Mouse (Mus musculus) telencephalon, adult 2 months (tissue): ENCODE measurements around the gene Sobp.
A peak's percentile ranks its signal among the peaks of the same experiment; 100 is the strongest.

Experiments
- DNase-seq: peaks from one replicate; pipeline ENCODE4 v3.0.0-alpha.2; 2011; ENCODE audit warnings: low read depth, low spot score

Sobp gene

DNA sequence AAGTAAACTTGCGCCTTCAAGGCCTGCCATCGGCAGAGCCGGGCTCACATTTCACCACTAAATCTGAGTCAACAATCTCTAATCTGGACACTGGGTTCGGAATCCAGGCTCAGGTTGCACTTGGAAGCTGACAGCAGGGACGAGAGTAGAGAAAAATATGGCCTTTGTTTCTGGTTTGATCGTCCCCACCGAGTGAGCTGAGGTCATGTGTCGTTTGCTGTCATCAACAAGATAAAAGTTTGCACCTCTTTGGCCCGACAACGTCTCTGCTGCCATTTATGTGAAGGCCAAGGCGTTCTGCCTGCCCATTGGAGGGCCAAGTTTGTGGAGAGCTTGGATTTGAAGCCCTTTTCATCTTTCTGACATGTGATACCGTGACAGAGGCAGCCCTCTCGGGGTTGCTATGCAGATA lies 178.8 kb downstream of the Sobp start:
- DNase-seq: no peak

DNA sequence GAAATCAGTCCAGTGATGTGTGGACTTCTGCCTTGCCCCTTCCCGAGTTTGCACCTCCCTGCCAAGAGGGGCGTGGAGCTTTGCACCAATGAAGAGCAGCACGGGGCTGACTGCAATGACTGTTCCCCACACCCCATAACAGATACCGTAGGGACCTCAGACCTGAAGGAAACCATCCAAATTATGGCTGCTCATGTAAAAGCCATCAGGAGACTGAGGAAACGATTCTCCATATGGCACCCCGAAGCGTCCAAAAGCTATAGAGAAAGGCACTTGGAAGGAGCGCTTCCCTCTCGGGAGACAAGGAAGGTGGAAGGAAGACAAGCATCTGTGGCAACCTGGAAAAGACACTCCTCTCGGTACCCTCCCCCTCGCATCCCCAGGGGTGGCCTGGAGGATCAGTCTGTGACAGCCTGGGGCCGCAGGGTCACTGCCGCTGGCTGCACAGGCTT lies 180.0 kb downstream of the Sobp start:
- DNase-seq: no peak

DNA sequence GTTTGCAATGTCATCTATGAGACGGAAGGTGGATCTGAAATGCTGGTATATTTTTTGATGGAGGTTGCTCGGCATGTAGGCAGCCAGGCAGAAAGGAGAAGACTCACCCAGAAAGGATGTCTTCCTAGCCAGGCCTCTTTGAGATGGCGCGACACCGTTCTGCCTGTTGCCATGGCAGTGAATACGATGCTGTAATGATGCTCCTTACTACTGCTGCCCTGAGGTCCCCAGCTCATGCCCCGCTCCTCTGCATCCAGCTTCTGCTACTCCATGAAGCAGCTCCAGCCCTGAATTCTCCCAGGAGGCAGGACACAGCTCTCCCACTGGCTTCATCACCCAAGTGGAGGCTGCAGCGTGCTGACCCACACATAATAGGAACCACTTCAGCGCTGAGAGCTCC lies 183.3 kb downstream of the Sobp start:
- no peak for DNase-seq

GRCm38 (mm10) chr10:42989910-42990309 lies 184.4 kb downstream of the Sobp start:
- DNase-seq: no peak

- no peak for DNase-seq
Measured at GRCm38 (mm10) chr10:42988627-42989026, 185.7 kb downstream of the Sobp start.

GRCm38 (mm10) chr10:42987594-42988052 lies 186.7 kb downstream of the Sobp start:
- no peak for DNase-seq

GRCm38 (mm10) chr10:42984886-42985285 lies 189.4 kb downstream of the Sobp start:
- DNase-seq: no peak

- DNase-seq: no peak
Measured at GRCm38 (mm10) chr10:42980999-42981757, 193.2 kb downstream of the Sobp start.

- DNase-seq: no peak
Measured at GRCm38 (mm10) chr10:42978346-42978745, 196.0 kb downstream of the Sobp start.

DNA sequence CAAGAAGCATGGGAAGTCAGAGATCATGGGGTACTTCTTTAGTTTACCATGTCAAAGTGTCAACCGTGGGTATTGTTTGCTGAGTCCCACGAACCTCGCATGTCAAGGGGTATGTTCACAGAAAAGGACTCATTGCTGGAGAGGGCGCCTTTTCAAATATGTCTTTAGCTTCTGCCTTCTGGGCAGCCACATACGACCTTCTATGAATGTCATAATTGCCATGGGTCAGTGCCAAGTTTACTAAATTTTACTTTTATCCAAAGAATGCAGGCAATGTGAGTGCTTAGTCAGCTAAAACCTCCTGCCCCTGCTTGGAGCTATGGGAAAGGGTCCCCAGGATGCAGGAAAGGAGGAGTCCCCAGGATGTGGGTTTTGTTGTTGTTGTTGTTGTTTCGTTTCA lies 197.8 kb downstream of the Sobp start:
- DNase-seq: no peak

GRCm38 (mm10) chr10:42973537-42973936 lies 200.8 kb downstream of the Sobp start:
- no peak for DNase-seq

- no peak for DNase-seq
Measured at GRCm38 (mm10) chr10:42972504-42973172, 201.7 kb downstream of the Sobp start.

DNA sequence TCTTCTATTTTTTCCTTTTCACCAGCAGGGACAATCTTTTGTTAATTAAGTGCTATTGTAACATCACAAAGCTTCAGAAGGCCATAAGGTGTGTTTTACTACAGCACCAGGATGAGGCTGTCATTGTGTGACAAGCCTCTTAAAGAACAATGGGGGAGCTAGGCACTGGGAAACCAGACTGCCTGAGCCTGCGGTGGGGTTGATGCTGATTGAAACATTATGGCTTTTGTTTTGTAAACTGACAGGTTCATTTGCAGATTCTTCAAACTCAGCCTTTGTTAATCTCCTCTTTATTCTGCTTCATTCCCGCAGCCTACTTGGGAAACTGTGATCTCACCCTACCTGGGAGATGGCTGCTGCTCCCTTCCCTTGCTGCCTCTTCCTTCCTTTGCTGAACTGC lies 206.0 kb downstream of the Sobp start:
- no peak for DNase-seq

DNA sequence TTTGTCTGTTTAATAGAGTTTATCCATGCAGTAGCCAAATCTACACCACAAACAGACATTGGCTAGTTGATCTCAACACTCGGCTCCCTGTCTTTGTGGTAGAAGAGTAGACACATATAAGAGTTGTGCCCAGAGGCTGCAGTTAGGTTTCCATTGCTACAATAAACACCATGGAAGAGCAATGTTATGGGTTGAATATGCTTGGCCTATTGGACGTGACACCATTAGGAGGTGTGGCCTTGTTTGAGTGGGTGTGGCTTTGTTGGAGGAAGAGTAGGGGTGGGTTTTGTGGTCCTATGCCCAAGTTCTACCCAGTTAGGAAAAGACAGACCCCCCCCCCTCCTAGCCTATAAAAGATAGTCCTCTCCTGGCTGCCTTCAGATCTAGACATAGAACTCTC lies 211.3 kb downstream of the Sobp start:
- no peak for DNase-seq

DNA sequence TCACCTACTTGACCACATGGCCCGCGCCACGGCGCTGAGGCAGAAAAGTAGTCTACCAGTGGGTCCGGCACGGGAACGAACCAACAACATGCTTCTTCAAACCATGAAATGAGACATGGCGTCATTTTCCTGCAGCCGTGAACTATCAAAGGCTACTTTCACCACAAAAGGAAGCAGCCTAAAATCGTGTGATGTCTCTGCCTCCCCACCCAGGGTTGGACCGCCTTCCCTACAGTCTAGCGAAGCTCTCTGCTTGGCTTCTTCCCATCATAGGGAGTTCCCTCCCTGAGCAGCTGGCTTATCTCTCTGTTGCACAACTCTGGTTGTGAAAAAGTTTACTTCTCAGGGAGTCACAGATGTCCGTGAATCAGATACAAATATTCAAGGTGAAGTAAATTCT lies 211.7 kb downstream of the Sobp start:
- no peak for DNase-seq

DNA sequence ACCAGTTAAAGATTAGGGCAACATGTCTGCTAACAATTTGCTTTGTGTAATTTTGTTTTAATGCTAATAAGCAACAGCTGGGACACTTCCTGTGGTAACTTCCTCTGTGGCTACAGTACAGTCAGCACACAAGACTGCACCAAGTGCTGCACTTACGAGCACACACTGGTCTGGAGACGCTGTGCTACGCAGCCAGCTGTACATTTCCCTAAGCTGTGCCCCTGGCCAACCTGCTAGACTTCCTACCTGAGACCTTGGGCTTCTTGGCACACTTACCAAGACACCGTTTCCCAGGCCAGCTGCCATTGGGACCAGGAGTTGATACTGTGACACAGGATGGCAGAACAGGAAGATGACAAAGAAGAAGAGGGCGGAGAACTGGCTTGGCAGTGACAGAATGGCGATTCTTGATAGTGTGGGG lies 212.1 kb downstream of the Sobp start:
- DNase-seq: no peak

DNA sequence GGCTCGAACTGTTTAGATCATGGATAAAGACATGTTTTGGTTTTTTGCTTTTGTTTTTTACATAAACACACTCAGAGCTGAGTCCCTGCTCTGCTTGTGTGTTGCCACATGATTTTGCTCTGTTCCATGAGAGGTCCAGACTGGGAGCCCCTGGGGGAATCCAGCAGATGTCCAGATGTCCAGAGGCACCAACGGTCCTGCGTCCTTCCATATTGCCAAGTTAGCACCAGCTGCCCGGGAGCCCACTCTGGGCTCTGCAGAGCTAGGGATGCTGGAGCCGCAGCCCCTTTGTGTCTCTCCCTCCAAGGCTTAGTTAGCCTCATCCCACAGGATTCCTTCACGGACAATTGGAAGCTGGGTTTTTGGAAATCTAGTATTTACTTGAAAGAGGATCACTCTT lies 212.6 kb downstream of the Sobp start:
- DNase-seq: no peak

GRCm38 (mm10) chr10:42958686-42959085 lies 215.6 kb downstream of the Sobp start:
- DNase-seq: no peak

GRCm38 (mm10) chr10:42957881-42958651 lies 216.3 kb downstream of the Sobp start:
- DNase-seq: peak; percentile 55

DNA sequence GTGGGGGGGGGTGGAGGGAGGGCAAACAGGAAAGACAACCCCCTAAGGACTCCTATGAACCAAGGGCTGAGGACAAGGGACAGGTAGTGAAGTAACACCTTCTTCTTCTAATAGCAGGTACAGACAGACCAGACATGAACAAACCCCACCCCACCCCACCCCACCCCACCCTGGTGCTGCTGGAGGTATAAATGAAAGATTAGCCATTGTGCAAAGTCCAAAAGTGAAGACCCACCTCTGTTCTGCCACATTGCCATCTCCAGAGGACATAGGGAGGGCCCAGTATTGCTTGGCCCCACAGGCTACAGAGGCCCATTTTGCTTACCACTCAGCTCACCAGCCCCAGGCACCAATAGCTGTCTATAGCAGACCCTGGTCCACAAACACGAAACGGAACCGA lies 219.1 kb downstream of the Sobp start:
- no peak for DNase-seq

DNA sequence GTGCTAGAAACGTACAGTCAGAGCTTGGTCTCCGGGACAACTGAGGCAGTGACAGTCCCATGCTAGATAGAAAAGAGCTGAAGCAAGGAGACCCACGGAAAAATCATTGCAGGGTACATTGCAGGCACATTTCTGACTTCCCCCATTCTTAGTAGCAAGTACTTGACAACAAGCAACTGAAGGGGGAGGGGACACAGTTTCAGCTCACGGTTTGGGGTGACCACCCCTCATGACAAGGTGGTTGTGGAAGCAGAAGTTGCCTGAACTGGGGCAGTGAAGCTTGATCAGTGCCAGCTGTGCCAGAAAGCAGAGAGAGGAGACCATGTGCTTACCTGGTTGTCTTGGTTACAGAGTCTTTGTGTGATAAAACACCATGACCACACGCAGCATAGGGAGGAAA lies 220.7 kb downstream of the Sobp start:
- DNase-seq: no peak
